Mouse (Mus musculus) liver, embryonic 14.5 days (tissue): ENCODE results near the gene Gm3005.
"Not testable (repeated sequence)": the region's sequence is repeated elsewhere in the genome, so short reads cannot be mapped to it uniquely, and the experiment has no call there.

Source experiments
- CTCF ChIP-seq: IDR thresholded peaks from 2 replicates; pipeline ENCODE4 v1.5.1; 2016; ENCODE audit warnings: antibody characterized with exemption, low read depth, control low read depth
- EP300 ChIP-seq: IDR thresholded peaks from 2 replicates; pipeline ENCODE4 v1.6.1; 2016; ENCODE audit warnings: antibody characterized with exemption, low read depth

DNA sequence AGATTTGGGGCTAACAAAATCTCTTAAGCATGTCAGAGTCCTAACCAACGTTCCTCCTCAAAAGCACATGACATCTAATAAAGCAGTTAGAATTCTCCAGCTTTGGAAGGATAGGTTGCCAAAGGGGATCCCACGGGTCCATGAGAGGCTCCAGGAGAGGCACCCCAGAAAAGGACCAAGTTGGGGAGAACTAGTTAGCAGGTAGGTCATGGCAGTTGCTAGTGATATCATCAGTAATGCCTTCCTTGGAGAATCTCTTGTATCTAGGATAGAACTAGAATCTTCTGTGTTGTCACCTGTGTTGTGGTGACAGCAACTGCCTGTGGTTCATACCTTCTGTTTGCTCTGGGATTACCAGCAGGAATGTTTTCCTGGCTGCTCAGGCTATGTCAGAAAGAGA is 206.3 kb downstream of the Gm3005 start, which contains the start of gene Gm3012:
- TF ChIP-seq CTCF, EP300: not testable (repeated sequence)
